Mouse (Mus musculus) kidney, adult 2 months (tissue): ENCODE measurements at regions not wholly inside any gene's neighbourhood (a gene's known extent, or its start where the extent isn't known, plus 50 kb on each side); places are given as distances from the start of the nearest gene placed in this dataset.

Source experiments
- CTCF ChIP-seq: fragments of 200-500 bp; conservative IDR thresholded peaks from 2 replicates; pipeline ENCODE4 v1.5.1; 2011; ENCODE audit warnings: low read depth, mild to moderate bottlenecking, control low read depth, low read length, moderate library complexity, mixed read lengths; ENCODE audit not compliant: insufficient read depth, insufficient read length
- POLR2A ChIP-seq: fragments of 200-500 bp; IDR thresholded peaks from one replicate; pipeline ENCODE4 v1.6.1; 2011; ENCODE audit warnings: low read depth, low read length, control low read depth

- no peak for TF ChIP-seq CTCF
- TF ChIP-seq POLR2A, result no peak
These were observed 146.7 kb upstream of the Serp2 start for GRCm38 (mm10) chr14:76703373-76703764.
